Mouse (Mus musculus): ENCODE results near the gene Hydin.
"Not testable (repeated sequence)": the region's sequence is repeated elsewhere in the genome, so short reads cannot be mapped to it uniquely, and the experiment has no call there.

Gene Hydin

DNA sequence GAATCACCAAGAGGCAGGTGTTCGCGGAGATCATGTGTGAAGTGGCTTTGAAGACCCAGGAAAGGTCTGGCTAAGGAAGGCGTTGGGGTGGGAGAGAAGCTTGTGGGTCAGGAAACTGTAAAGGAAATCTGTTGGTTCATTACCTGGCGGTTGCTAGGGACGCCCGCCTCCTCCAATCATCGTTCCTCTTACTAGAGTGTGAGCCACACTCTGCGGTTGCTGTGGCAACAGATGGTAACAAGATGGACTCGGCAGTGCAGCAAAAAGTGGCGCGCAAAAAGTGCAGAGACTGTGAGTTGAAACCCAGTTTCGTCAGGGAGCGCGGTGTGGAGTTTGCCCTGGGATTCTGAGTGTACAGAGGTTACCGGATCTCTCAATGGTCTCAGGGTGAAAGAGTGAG is at the start of gene Hydin:
Hydin (plus strand) TSS at position 237 of the 400 bp plus-strand sequence.
- peak; percentile 99 for ATAC-seq (ENCODE audit: low TSS enrichment)

DNA sequence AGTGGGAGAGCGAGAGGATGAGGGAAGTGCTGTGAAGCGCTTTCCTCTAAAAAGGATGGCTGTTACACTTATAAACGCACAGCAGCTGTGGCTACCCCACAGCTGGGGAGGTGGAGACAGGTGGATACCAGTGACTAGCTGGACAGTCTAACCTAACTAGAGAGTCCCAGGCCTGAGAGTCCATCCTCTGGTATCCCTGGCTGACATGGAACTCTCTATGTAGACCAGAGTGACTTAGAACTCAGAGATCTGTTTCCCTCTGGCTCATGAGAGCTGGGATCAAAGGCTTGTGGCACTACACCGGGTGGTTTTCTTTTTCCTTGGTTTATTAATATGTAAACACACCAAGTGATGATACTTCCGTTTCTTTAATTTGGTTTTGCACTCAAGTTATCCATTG is 49.6 kb upstream of the Hydin start:
- peak; percentile 41 for ATAC-seq (ENCODE audit: low TSS enrichment)

DNA sequence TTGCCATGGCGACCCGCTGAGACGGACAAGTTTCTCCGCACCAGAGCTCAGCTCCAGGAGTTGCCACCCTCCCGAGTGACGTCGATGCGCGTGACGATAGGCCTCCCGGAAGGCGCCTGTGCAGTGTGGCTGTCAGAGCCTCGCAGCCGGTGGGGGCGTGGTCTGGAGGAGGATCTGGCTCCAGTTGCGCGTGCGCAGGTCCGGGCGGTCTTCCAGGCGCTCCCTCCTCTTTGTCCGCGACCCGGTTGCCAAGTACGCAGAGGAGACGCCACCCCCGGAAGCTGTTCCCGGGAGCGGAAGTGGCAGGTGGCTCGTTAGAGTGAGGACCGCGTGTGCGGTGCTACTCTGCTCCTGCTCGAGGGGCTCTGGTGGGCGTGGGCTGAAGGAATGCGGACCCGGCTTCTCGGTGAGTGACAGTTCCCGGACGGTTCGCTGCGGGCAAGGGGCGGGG is 49.1 kb upstream of the Hydin start:
- peak; percentile 99 for ATAC-seq (ENCODE audit: low TSS enrichment)

DNA sequence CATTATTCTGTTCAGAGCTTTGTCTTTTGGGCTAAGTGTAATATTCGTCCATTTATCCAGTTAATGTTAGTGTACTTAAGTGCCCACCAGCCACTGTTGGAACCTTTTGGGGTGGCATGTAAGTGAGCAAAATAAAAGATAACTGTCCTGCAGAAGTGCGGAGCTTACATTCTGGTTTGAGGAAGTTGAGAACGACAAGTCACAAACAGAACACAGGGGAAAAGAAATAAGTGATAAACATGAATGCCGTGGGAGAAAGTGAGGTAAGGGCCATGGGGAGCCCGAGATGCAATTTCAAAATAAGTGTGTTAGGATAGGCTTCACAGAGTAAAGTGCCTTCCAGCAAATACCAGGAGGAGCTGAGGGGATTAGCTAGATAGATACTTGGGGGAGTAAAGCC is 48.3 kb upstream of the Hydin start:
- no peak for ATAC-seq (ENCODE audit: low TSS enrichment)

DNA sequence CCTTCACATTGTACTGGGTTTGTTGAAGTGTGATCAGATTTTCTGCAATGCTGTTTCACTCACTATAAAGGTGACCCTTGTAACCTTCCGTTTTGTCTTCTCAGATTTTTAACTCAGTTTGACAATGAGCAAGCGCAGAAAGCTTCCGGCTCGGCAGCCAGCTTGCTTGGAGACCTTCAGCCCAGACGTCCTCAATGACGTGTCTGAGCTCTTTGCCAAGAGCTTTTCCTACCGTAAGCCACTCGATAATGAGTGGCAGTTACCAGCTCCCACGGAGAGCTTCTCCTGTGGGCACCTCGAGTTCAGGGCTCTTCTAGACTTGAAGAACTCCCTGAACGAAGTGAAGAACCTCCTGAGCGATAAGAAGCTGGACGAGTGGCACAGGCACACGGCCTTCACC is 45.8 kb upstream of the Hydin start:
- ATAC-seq (ENCODE audit: low TSS enrichment), result no peak

DNA sequence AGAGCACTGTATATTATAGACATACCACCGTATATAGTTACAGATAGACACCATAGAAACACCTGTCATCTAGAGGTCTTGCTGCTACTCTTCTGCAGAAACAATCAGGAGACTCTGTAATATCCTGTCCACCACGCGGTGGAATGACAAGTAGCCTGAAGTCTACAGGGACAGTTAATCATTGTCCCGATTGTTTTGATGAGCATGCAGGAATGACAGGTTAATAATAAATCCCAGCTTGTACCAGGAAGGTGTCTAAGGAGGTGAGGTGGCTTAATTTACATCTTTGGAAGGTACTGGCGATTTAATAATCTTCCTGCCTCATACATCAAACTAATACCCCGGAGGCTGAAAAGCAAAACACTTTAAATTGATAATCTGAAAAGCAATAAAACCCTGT is 36.0 kb upstream of the Hydin start:
- ATAC-seq (ENCODE audit: low TSS enrichment), result no peak

DNA sequence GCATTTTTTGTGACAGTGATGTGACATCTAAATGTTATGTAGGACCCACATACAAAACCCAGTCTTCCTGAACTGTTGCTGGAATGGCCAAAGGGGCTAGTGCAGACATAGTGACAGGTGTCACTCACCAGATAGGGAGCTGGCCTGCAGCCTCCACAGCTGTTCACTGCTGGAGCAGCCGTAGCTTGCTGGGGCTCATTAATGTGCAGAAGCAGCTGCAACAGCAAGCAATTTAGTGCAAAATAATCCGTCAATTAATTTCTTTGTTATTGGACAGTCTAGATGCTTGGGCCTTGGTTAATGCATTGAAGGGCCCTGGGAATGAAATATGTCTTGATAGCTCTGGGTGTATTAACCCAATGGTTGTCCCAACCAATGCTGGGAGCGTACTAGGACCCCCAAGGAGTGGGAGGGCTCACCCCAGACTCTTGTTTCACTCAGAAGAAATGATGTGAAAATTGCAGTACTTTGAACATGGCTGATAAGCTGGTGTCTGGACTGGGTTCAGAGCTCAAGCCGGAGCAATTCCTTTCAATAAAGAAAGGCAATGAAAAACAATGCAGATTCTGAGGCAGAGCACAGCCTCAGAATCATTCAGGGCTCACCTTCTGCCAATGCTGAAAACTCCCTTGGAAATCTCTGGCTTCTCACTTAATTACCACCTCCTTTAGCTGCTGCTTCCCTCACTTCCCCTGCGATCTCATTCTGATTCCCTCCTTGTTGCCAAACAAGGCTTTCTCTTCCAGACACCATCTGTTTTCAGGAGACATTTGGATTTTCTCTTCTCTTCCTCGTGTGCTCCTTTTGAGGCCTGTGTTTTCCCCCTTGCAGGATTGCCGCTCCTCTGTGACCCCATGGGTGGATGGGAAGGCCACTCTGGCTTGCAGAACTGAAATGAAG is 24.2 kb upstream of the Hydin start:
- ATAC-seq (ENCODE audit: low TSS enrichment), result peak; percentile 65

DNA sequence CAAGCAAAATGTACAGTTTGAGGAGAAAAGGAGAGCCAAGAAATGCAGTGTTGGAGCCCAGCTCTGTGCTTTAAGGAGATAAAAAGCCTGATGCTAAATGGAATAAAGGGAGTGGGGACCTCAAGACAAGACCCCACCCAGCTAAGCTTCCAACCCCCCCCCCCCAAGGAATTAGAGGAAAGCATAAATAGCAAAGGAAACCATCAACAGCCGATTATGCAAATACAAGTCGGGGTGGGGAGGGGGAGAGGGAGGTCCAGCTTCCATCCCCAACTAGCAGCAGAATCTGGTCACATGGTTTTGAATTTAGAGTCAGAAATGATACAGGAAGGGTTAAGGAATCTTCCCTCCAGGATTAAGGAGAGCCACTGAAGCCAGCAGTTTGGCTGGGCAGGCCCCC is 22.2 kb upstream of the Hydin start:
- no peak for ATAC-seq (ENCODE audit: low TSS enrichment)

DNA sequence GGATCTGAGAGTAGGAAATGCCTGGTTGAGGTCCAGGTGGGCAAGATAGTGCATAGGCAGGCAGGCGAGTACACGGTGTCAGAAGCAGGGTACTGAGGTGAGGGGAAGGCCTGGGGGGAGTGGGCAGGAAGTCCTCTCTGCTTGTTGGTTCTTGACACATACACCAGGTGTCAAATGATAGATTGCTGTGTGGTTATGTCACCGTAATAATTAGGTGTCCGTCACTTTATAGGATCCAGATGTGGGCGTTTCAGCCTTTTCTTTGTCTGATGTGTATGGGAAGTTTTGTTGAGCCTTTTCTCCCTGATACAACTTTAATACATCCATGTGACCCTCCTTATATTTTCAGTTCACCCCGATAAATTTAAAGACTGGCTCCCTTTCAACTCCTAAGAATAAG is 19.5 kb upstream of the Hydin start:
- no peak for ATAC-seq (ENCODE audit: low TSS enrichment)

DNA sequence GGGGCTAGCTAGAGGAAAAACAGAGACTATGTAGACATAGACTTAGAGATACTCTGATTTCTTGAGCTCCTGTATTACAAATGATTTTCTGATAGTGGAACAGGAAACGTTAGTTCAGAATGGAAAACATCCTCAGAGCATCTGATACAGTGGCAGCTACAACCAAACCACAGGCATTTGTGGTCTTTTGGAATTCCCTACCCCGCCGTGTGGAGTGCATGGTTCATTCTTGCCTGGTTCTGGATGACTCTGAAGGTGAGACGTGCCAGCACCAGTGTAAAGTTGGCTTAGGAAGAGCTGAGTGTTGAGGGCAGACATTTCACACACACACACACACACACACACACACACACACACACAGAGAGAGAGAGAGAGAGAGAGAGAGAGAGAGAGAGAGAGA is 12.8 kb upstream of the Hydin start:
- no peak for ATAC-seq (ENCODE audit: low TSS enrichment)

DNA sequence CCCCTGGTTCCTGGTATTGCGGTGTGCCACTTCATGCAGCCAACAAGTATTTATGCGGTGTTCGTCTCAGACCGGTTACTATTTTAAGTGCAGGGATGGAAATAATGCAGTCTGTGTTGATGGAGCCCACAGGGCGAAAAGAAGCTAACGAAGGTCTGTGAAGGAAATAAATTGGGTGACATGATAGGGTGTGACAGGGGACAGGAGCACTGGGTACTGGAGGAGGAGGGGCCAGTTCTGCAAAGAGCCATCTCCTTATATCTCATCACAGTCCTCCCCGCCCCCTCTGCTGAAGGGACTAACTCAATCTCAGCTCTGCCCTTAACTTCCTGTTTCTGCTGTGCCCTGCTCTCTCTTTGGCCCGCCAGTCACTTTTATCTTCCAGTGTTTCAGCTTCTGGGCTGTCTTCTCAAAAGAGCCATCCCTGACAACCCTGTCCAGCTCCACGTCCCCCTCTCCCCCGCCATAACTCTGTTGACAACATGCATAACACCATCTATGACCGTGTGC is 926 bp upstream of the Hydin start:
- no peak for ATAC-seq (ENCODE audit: low TSS enrichment)

DNA sequence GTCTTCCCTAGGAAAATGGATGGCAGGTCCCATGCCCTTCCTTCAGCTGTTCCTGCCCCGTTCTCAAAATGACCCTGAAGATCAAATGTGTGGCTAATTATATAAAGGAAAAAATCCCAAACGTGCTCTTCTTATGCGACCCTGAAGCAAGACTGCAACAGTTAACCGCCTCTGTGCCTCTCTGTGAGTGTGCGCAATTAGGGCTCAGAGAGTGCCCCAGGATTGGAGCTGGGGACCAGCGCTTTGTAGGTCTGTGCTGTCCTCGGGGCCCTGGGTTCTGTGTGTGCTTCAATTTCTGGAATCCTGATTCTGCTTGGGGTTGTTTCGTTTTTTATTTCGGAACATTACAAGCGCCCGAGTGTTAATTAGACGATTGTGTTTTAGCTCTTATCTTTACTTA is 491 bp downstream of the Hydin start:
- ATAC-seq (ENCODE audit: low TSS enrichment), result no peak

DNA sequence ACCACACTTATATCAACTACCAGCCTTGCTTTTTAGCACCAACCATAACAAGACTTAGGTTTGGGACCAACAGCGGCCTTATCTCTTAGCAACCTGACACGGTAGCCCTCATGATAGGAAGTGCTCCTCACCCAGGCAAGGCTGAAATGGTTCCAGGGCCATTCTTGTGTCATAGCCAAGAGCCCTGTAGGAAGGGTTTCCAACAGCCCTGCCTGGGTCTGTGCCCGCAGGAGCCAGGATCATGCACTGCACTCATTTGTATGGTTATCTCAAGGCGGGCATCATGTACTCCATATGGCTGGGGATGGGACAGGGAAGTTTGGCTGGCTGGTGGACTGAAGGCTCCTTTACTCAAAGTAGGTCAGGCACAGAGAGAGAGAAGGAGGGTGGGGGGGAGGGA is 3.9 kb downstream of the Hydin start:
- ATAC-seq (ENCODE audit: low TSS enrichment), result no peak

DNA sequence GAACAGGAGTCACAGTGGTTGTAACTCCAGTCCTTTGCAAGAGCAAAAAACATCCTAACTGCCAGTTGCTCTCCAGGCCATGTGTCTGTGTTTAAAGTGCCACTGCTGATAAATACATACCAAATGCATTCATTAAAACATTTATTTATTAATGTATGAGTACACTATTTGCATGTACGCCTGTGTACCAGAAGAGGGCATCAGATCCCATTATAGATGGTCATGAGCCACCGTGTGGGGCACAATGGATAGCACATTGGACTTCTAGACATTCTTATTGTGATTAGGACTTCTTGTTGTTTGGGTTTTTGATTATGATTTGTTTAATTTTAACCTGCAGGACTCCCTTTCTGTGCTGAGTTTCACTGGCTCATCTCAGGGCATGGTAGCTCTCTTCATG is 6.6 kb downstream of the Hydin start:
- no peak for ATAC-seq (ENCODE audit: low TSS enrichment)

DNA sequence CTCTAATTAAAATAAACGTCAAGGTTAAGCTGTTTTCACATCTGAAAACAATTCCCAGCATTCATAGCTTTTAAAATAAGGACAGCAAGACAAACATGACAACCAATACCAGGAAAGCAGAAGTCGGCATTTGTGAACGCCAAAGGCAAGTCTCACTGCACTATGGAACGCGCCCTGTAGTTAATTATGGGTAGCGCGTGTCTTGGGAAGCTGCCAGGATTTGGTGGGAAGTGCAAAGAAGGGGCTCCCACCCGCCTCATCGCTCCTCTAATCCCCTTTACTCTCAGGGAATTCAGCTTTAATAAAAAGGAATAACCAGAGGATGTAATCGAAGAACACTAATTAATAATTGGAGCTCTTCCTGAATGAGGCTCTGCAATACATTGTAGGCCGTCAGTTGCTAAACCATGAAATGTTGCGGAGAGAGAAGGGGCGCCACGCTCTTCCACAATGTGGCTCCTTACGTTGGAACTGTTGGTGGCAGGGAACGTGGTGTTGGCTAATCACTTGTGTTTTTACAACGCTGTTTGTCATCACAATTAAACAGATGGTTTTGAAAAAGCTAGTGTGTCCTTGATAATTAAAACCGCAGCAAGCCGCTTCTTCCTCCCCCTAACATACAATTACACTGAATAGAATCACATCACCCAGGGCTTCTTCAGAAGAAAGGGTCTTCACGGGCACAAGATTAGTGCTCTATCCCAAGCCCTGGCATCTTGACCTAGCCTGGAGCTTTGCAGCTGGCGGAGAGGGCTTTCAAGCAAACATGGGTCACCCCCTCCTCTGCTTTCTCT is 8.9 kb downstream of the Hydin start:
- ATAC-seq (ENCODE audit: low TSS enrichment), result no peak

DNA sequence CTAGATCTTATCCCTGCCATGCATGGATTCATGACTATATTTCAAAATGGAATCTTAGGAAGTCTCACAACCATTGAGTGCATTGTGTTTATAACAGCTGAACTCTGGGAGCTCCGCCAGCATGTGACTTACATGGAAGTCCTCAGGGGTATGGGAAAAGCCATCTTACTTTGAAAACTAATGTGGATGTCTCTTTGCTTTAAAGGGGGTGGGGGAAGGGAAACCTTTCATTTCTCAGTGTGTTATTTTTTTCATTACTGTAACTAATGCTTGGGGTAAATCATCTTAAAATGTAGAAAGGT is 9.4 kb downstream of the Hydin start:
- ATAC-seq (ENCODE audit: low TSS enrichment), result no peak

DNA sequence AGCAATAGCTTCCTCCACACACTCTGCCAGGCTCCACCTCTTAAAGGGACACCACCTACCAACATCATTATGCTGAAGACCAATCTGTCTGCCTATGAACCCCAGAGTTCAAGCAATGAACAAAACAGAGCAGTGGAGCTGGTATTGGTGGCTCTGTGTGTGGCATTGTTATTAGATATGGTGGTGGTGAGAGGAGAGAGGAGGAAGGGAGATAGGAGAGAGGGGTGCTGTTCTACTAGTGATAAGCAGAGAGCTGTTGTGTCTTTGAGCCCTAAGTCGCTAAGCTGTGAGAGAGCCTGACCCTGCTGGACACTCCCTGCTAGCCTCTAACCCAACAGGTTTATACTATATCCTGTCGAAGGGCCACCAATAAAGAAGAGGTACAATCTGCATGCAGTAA is 45.9 kb downstream of the Hydin start:
- ATAC-seq (ENCODE audit: low TSS enrichment), result no peak

DNA sequence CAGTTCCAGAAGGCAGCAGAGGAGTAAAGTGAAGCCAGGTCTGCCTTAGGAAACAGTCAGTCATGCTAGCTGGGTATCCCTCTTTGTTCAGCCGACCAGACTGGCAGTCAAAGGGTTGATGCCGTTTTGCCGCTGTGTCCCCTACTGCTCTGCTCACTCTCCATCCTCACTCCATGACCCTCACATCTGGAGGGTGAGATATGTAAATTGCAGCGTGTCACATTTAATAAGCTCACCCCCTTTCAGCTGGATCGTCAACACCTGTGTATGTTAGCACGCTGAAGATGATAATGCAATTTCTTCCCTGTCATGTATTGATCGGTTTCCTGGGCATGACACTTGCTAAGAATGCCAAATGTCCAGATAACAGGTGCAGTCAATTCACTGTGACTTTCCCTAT is 49.0 kb downstream of the Hydin start:
- ATAC-seq (ENCODE audit: low TSS enrichment), result no peak

DNA sequence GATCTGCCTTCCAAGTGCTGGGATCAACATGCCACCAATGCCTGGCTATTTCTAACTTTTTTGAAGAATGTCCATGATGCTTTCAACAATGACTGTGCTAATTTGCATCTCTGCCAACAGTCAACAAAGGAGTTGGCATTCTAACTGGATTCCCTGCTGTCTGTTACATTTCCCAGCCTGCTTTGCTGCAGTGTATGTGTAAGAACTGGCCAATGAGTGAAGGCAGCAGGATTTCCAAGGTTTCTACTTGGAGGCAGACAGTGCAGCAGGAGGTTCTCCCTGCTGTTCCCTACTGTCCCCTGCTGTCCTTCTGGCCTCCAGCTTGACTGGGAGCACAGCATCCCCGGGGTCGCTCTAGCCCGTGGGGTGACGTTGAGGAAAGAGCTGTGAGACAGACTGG is 52.8 kb downstream of the Hydin start:
- ATAC-seq (ENCODE audit: low TSS enrichment), result no peak

DNA sequence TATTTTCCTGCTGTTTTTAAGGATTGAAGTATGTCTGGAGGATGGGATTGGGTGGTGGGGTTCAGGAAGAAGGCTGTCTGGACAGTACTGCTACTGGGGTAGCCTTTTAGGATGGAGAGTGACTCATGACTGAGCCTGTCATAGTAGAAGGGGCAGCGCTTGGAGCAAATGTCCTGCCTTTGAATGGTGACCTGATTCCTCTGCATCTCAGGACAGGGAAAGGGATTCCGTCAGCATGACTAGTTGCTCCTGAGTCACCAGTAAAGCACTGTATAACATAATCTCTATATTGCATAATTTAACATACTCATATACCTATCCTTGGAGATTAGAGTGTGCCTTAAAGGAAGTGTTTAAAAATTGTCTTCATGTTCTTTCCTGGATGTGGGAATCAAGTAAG is 54.7 kb downstream of the Hydin start:
- ATAC-seq (ENCODE audit: low TSS enrichment), result no peak

DNA sequence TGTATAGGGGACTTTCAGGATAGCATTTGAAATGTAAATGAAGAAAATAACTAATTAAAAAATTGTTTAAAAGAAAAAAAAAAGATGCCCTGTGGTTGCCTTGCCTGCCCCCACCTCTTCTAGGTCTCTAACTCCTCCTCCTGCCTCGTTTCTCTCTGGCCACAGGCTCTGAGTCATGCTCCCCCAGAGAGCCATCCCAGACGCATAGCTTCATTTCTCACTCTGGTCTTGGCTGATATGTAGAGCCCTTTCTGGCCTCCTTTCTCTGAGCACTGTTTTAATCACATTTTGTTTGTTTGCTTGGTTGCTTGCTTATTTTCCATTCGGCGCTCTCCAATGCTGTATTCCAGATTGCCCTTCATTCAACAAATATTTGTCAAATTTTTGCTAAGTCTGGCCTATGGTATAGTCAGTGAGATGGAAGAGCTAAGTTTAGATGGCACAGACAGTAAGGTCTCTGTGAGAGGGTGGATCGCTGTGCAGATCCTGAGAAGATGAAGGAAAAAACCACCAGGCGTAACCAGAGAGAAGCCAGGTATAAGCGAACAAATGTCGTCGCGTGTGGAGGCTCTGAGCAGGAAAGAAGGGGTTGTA is 57.3 kb downstream of the Hydin start:
- ATAC-seq (ENCODE audit: low TSS enrichment), result no peak

DNA sequence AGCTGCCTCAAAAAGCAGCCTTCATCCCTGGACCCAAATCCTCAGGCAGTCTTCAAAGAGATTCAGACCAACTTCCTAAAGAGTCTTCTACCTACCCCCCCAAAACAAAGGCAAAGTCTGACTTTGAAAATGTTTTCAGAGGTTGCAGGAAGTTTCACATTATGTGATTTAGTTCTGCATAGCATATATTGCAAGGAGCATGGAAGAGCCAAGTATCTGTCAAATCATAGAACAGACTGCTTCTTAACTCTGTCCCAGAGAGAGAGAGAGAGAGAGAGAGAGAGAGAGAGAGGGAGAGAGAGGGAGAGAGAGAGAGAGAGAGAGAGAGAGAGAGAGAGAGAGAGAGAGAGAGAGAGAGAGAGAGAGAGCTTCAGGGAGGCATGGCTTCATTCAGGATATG is 60.3 kb downstream of the Hydin start:
- not testable (repeated sequence) for ATAC-seq (ENCODE audit: low TSS enrichment)

DNA sequence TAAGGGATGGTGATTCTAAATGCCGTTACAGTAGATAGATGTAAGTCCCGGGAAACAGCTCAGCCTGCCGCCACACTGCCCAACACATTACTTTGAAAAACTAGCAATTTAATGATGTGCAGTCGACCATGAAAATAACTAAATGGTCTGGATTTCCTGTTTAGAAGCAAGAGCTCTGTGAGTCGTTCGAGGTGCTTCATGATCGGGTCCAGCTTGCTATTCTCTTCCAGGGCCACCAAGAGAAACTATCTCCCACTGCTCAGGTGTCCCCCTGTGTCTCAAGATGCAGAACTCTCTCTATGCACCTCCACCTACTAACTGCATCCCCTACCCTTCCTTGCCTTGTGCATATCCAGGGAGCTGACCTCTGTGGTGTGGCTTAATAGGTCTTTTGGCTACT is 66.6 kb downstream of the Hydin start:
- ATAC-seq (ENCODE audit: low TSS enrichment), result no peak

Data from frontal cortex, adult (tissue).